Mouse (Mus musculus): ENCODE measurements at regions not wholly inside any gene's neighbourhood (a gene's known extent, or its start where the extent isn't known, plus 50 kb on each side); places are given as distances from the start of the nearest gene placed in this dataset.

GRCm38 (mm10) chr14:92958138-92958537 is 932.3 kb downstream of the Pcdh9 start:
- Histone ChIP-seq H3K9ac (replicated peaks; ENCODE audit: low read length) (no peak overlapping the region), H3K4me2 (ENCODE audit: low read depth, low read length) (no peak overlapping the region), H3K27me3 (ENCODE audit: control insufficient read depth, insufficient read depth, low read length) (no peaks in the 10 kb centered on the region), H3K36me3 (replicated peaks; ENCODE audit: control insufficient read depth, insufficient read depth, low read depth, low read length) (no peaks in the 10 kb centered on the region), H3K9me3 (replicated peaks; ENCODE audit: control insufficient read depth, low read length) (no peaks in the 10 kb centered on the region), H3K4me3 (ENCODE audit: low read depth, low read length) (no peak overlapping the region), H3K4me1 (ENCODE audit: control insufficient read depth, insufficient read depth, low read length) (no peaks in the 10 kb centered on the region), H3K27ac (replicated peaks; ENCODE audit: low read depth, low read length) (no peak overlapping the region)
- 45% methylated on average over 2 of the region's 2 CpGs for WGBS
- ATAC-seq (replicated peaks; ENCODE audit: insufficient number of reproducible peaks, low FRiP score, low TSS enrichment, low read depth), result no peak
- no peak for DNase-seq (ENCODE audit: low spot score)

- no peak overlapping the region for H3K4me3 ChIP-seq (ENCODE audit: low read depth, low read length)
- H3K27me3 ChIP-seq (ENCODE audit: control insufficient read depth, insufficient read depth, low read length), result no peaks in the 10 kb centered on the region
- no peak for ATAC-seq (replicated peaks; ENCODE audit: insufficient number of reproducible peaks, low FRiP score, low TSS enrichment, low read depth)
- no peak overlapping the region for H3K4me2 ChIP-seq (ENCODE audit: low read depth, low read length)
- no peak overlapping the region for H3K27ac ChIP-seq (replicated peaks; ENCODE audit: low read depth, low read length)
- H3K9me3 ChIP-seq (replicated peaks; ENCODE audit: control insufficient read depth, low read length), result no peaks in the 10 kb centered on the region
- no peak for DNase-seq (ENCODE audit: low spot score)
- H3K36me3 ChIP-seq (replicated peaks; ENCODE audit: control insufficient read depth, insufficient read depth, low read depth, low read length), result no peaks in the 10 kb centered on the region
- H3K9ac ChIP-seq (replicated peaks; ENCODE audit: low read length), result no peak overlapping the region
- WGBS, result 89% methylated on average over 3 of the region's 3 CpGs
- no peaks in the 10 kb centered on the region for H3K4me1 ChIP-seq (ENCODE audit: control insufficient read depth, insufficient read depth, low read length)
These were observed 935.0 kb downstream of the Pcdh9 start for GRCm38 (mm10) chr14:92955485-92955884.

GRCm38 (mm10) chr14:92907623-92908045 is 982.8 kb downstream of the Pcdh9 start:
- H3K4me3 ChIP-seq (ENCODE audit: low read depth, low read length), result no peak overlapping the region
- no peaks in the 10 kb centered on the region for H3K27me3 ChIP-seq (ENCODE audit: control insufficient read depth, insufficient read depth, low read length)
- H3K27ac ChIP-seq (replicated peaks; ENCODE audit: low read depth, low read length), result no peak overlapping the region
- no peak overlapping the region for H3K4me2 ChIP-seq (ENCODE audit: low read depth, low read length)
- no peaks in the 10 kb centered on the region for H3K4me1 ChIP-seq (ENCODE audit: control insufficient read depth, insufficient read depth, low read length)
- H3K9me3 ChIP-seq (replicated peaks; ENCODE audit: control insufficient read depth, low read length), result no peaks in the 10 kb centered on the region
- DNase-seq (ENCODE audit: low spot score) (peak; percentile 68), ATAC-seq (replicated peaks; ENCODE audit: insufficient number of reproducible peaks, low FRiP score, low TSS enrichment, low read depth) (no peak)
- 68% methylated on average over 6 of the region's 6 CpGs for WGBS
- H3K36me3 ChIP-seq (replicated peaks; ENCODE audit: control insufficient read depth, insufficient read depth, low read depth, low read length), result no peaks in the 10 kb centered on the region
- no peak overlapping the region for H3K9ac ChIP-seq (replicated peaks; ENCODE audit: low read length)

- Histone ChIP-seq H3K9ac (replicated peaks; ENCODE audit: low read length) (no peak overlapping the region), H3K36me3 (replicated peaks; ENCODE audit: control insufficient read depth, insufficient read depth, low read depth, low read length) (no peaks in the 10 kb centered on the region), H3K9me3 (replicated peaks; ENCODE audit: control insufficient read depth, low read length) (no peaks in the 10 kb centered on the region), H3K4me1 (ENCODE audit: control insufficient read depth, insufficient read depth, low read length) (no peaks in the 10 kb centered on the region), H3K27me3 (ENCODE audit: control insufficient read depth, insufficient read depth, low read length) (no peaks in the 10 kb centered on the region), H3K4me2 (ENCODE audit: low read depth, low read length) (no peak overlapping the region), H3K27ac (replicated peaks; ENCODE audit: low read depth, low read length) (no peak overlapping the region), H3K4me3 (ENCODE audit: low read depth, low read length) (no peak overlapping the region)
- DNase-seq (ENCODE audit: low spot score) (no peak), ATAC-seq (replicated peaks; ENCODE audit: insufficient number of reproducible peaks, low FRiP score, low TSS enrichment, low read depth) (no peak)
- whole genome bisulfite sequencing, result 83% methylated on average over 7 of the region's 7 CpGs
These were observed 1015.9 kb downstream of the Pcdh9 start for GRCm38 (mm10) chr14:92874548-92874947.

GRCm38 (mm10) chr14:92866462-92866861 is 1024.0 kb downstream of the Pcdh9 start:
- no peaks in the 10 kb centered on the region for H3K36me3 ChIP-seq (replicated peaks; ENCODE audit: control insufficient read depth, insufficient read depth, low read depth, low read length)
- H3K4me3 ChIP-seq (ENCODE audit: low read depth, low read length), result no peak overlapping the region
- no peaks in the 10 kb centered on the region for H3K4me1 ChIP-seq (ENCODE audit: control insufficient read depth, insufficient read depth, low read length)
- no peak overlapping the region for H3K9ac ChIP-seq (replicated peaks; ENCODE audit: low read length)
- H3K27me3 ChIP-seq (ENCODE audit: control insufficient read depth, insufficient read depth, low read length), result no peaks in the 10 kb centered on the region
- ATAC-seq (replicated peaks; ENCODE audit: insufficient number of reproducible peaks, low FRiP score, low TSS enrichment, low read depth) (no peak), DNase-seq (ENCODE audit: low spot score) (no peak)
- 73% methylated on average over 2 of the region's 2 CpGs for WGBS
- H3K4me2 ChIP-seq (ENCODE audit: low read depth, low read length), result no peak overlapping the region
- H3K27ac ChIP-seq (replicated peaks; ENCODE audit: low read depth, low read length), result no peak overlapping the region
- no peaks in the 10 kb centered on the region for H3K9me3 ChIP-seq (replicated peaks; ENCODE audit: control insufficient read depth, low read length)

- Histone ChIP-seq H3K36me3 (replicated peaks; ENCODE audit: control insufficient read depth, insufficient read depth, low read depth, low read length) (no peaks in the 10 kb centered on the region), H3K27me3 (ENCODE audit: control insufficient read depth, insufficient read depth, low read length) (no peaks in the 10 kb centered on the region), H3K9me3 (replicated peaks; ENCODE audit: control insufficient read depth, low read length) (no peaks in the 10 kb centered on the region), H3K9ac (replicated peaks; ENCODE audit: low read length) (no peak overlapping the region), H3K4me2 (ENCODE audit: low read depth, low read length) (no peak overlapping the region), H3K4me3 (ENCODE audit: low read depth, low read length) (no peak overlapping the region), H3K4me1 (ENCODE audit: control insufficient read depth, insufficient read depth, low read length) (no peaks in the 10 kb centered on the region), H3K27ac (replicated peaks; ENCODE audit: low read depth, low read length) (no peak overlapping the region)
- 60% methylated on average over 2 of the region's 2 CpGs for WGBS
- DNase-seq (ENCODE audit: low spot score), result no peak
- no peak for ATAC-seq (replicated peaks; ENCODE audit: insufficient number of reproducible peaks, low FRiP score, low TSS enrichment, low read depth)
These were observed 1027.5 kb downstream of the Pcdh9 start for GRCm38 (mm10) chr14:92862942-92863341.

- no peaks in the 10 kb centered on the region for H3K36me3 ChIP-seq (replicated peaks; ENCODE audit: control insufficient read depth, insufficient read depth, low read depth, low read length)
- no peaks in the 10 kb centered on the region for H3K9me3 ChIP-seq (replicated peaks; ENCODE audit: control insufficient read depth, low read length)
- H3K4me1 ChIP-seq (ENCODE audit: control insufficient read depth, insufficient read depth, low read length), result no peaks in the 10 kb centered on the region
- WGBS, result 51% methylated on average over 2 of the region's 2 CpGs
- H3K4me3 ChIP-seq (ENCODE audit: low read depth, low read length), result no peak overlapping the region
- ATAC-seq (replicated peaks; ENCODE audit: insufficient number of reproducible peaks, low FRiP score, low TSS enrichment, low read depth) (no peak), DNase-seq (ENCODE audit: low spot score) (no peak)
- no peaks in the 10 kb centered on the region for H3K27me3 ChIP-seq (ENCODE audit: control insufficient read depth, insufficient read depth, low read length)
- no peak overlapping the region for H3K9ac ChIP-seq (replicated peaks; ENCODE audit: low read length)
- no peak overlapping the region for H3K4me2 ChIP-seq (ENCODE audit: low read depth, low read length)
- no peak overlapping the region for H3K27ac ChIP-seq (replicated peaks; ENCODE audit: low read depth, low read length)
These were observed 1029.8 kb downstream of the Pcdh9 start for GRCm38 (mm10) chr14:92860723-92861122.

GRCm38 (mm10) chr14:92833646-92834045 is 1056.8 kb downstream of the Pcdh9 start:
- H3K27ac ChIP-seq (replicated peaks; ENCODE audit: low read depth, low read length), result no peak overlapping the region
- H3K9me3 ChIP-seq (replicated peaks; ENCODE audit: control insufficient read depth, low read length), result no peaks in the 10 kb centered on the region
- no peak for ATAC-seq (replicated peaks; ENCODE audit: insufficient number of reproducible peaks, low FRiP score, low TSS enrichment, low read depth)
- H3K4me2 ChIP-seq (ENCODE audit: low read depth, low read length), result no peak overlapping the region
- H3K27me3 ChIP-seq (ENCODE audit: control insufficient read depth, insufficient read depth, low read length), result no peaks in the 10 kb centered on the region
- DNase-seq (ENCODE audit: low spot score), result no peak
- WGBS, result 90% methylated on average over 3 of the region's 3 CpGs
- no peaks in the 10 kb centered on the region for H3K4me1 ChIP-seq (ENCODE audit: control insufficient read depth, insufficient read depth, low read length)
- H3K36me3 ChIP-seq (replicated peaks; ENCODE audit: control insufficient read depth, insufficient read depth, low read depth, low read length), result no peaks in the 10 kb centered on the region
- H3K9ac ChIP-seq (replicated peaks; ENCODE audit: low read length), result no peak overlapping the region
- H3K4me3 ChIP-seq (ENCODE audit: low read depth, low read length), result no peak overlapping the region

Data from embryonic facial prominence, embryonic 11.5 days (tissue).